Mouse (Mus musculus) liver, embryonic 14.5 days (tissue): ENCODE measurements around the gene Zfp800. TPM values are rescaled to one million over a fixed set of nuclear protein-coding genes. Genes with fewer than 3 reads are reported as not detected.

Experiments used
- ATAC-seq: fragments of 200-750 bp; cut with Nextera tagmentation; 2 replicates; pipeline ENCODE4 v1.8.0; 2017; ENCODE audit warnings: moderate number of reproducible peaks, mild to moderate bottlenecking, moderate library complexity; ENCODE audit not compliant: insufficient read depth
- DNase-seq, 3 experiments: peaks; one replicate each; pipeline ENCODE4 v3.0.0-alpha.2; 2012 to 2013; ENCODE audit warnings: low read depth in 3 of 3, low spot score in 3 of 3
- H3K27ac ChIP-seq: fragments of 300-500 bp; sonication (generic); 2 replicates; pipeline ENCODE4 v1.5.1; 2014; ENCODE audit warnings: moderate library complexity, mild to moderate bottlenecking, control low read depth, inconsistent platforms
- H3K27me3 ChIP-seq: fragments of 300-500 bp; sonication (generic); 2 replicates; pipeline ENCODE4 v1.6.1; 2014; ENCODE audit warnings: mild to moderate bottlenecking, low read length, moderate library complexity; ENCODE audit not compliant: control insufficient read depth, insufficient read depth
- H3K36me3 ChIP-seq: fragments of 300-500 bp; sonication (generic); replicated peaks from 2 replicates; pipeline ENCODE4 v1.6.1; 2014; ENCODE audit warnings: low read depth; ENCODE audit not compliant: control insufficient read depth, insufficient read depth
- H3K4me1 ChIP-seq, 2 experiments: fragments of 200-500 bp in 1 of 2; fragments of 300-500 bp in 1 of 2; sonication (generic) in 1 of 2; replicated peaks; 2 replicates each; pipeline ENCODE4 v1.6.1; 2012 to 2014; ENCODE audit warnings: antibody characterized with exemption in 1 of 2, inconsistent platforms in 1 of 2, low read length in 1 of 2; ENCODE audit not compliant: control insufficient read depth in 2 of 2, insufficient read depth in 2 of 2
- H3K4me2 ChIP-seq: fragments of 300-500 bp; sonication (generic); 2 replicates; pipeline ENCODE4 v1.6.1; 2014; ENCODE audit warnings: low read depth, mild to moderate bottlenecking, control low read depth, moderate library complexity
- H3K4me3 ChIP-seq, 2 experiments: fragments of 200-500 bp in 1 of 2; fragments of 300-500 bp in 1 of 2; sonication (generic) in 1 of 2; 2 replicates each; pipeline ENCODE4 v1.5.1; 2012 to 2014; ENCODE audit warnings: low read depth in 2 of 2, low read length in 2 of 2, mild to moderate bottlenecking in 2 of 2, control low read depth in 1 of 2, inconsistent platforms in 1 of 2, moderate library complexity in 1 of 2; ENCODE audit not compliant: insufficient read depth in 1 of 2
- H3K9ac ChIP-seq: fragments of 300-500 bp; sonication (generic); replicated peaks from 2 replicates; pipeline ENCODE4 v1.6.1; 2014; ENCODE audit warnings: mild to moderate bottlenecking, control low read depth, moderate library complexity
- H3K9me3 ChIP-seq: fragments of 300-500 bp; sonication (generic); 2 replicates; pipeline ENCODE4 v1.6.1; 2016; ENCODE audit warnings: low read length, mixed read lengths; ENCODE audit not compliant: control insufficient read depth
- CTCF ChIP-seq: IDR thresholded peaks from 2 replicates; pipeline ENCODE4 v1.5.1; 2016; ENCODE audit warnings: antibody characterized with exemption, low read depth, control low read depth
- EP300 ChIP-seq: IDR thresholded peaks from 2 replicates; pipeline ENCODE4 v1.6.1; 2016; ENCODE audit warnings: antibody characterized with exemption, low read depth
- WGBS: fragments of 180-500 bp; shearing (Covaris S2); extraction: QIAGEN DNeasy Blood & Tissue Kit; methylation state at CpG from one replicate; pipeline ENCODE4 v1.1.7; 2014; ENCODE audit not compliant: insufficient replicate concordance; 5-methylcytosine and 5-hydroxymethylcytosine counted together
- polyA plus RNA-seq, 2 experiments: library from polyadenylated mRNA; depleted of rRNA in 1 of 2; stranded (reverse) in 1 of 2; unstranded in 1 of 2; fragments of >200 nt; fragmentation: Nextera tagmentation in 1 of 2; extraction: Ambion mirVana in 1 of 2; gene quantifications; 2 replicates each; pipeline versions ENCODE4 v1.2.1 to v1.2.3; 2012 to 2014

Zfp800 gene
- polyA plus RNA-seq, 2 experiments, result 9.6 to 24.1 TPM

DNA sequence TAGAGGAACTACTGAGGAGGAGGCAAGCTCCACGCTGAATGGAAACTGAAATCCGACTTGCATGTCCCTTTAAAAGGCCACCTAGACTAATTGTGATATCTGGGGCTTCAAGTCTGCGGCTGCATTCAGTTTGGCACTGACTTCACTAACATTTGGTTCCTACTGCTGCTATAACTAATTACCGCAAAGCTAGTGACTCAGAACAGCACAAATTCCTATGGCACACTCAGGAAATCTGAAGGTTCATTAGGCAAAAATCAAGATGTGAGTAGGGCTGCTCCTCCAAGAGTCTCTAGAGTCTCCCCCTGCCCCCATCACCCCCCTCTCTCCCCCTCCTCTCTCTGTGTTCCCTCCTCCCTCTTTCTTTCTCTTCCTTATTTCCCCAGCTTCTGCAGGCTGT, 194.4 kb downstream of the Zfp800 start:
- TF ChIP-seq EP300 (no peak), CTCF (no peak)
- no peaks in the 10 kb centered on the region for H3K27me3 ChIP-seq
- no peaks in the 10 kb centered on the region for H3K9me3 ChIP-seq
- no peaks in the 10 kb centered on the region for H3K4me1 ChIP-seq
- no peak for ATAC-seq
- no peak overlapping the region for H3K4me2 ChIP-seq
- WGBS, result 39% methylated on average over 4 of the region's 4 CpGs
- no peak for DNase-seq
- H3K36me3 ChIP-seq, result no peaks in the 10 kb centered on the region
- H3K27ac ChIP-seq, result no peak overlapping the region
- no peak overlapping the region for H3K9ac ChIP-seq
- no peak overlapping the region for H3K4me3 ChIP-seq

DNA sequence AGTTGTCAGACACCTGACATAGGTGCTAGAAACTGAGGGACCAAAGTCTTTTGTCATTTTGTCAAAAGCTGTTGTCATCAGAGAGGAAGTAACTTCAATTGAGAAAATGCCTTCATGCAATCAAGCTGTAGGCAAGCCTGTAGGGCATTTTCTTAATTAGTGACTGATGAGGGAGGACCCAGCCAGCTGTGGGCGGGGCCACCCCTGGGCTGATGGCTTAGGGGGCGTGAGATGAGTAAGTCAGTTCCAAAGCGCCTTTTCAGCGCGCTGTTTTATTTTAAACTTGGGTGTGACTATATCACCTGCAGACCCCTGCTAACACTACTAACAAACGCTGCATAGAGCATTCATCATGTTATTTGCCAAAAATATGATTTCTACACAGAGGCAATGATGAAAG, 195.0 kb downstream of the Zfp800 start:
- WGBS, result 48% methylated on average over 6 of the region's 6 CpGs
- DNase-seq (no peak), ATAC-seq (no peak)
- Histone ChIP-seq H3K27me3 (no peaks in the 10 kb centered on the region), H3K4me1 (no peaks in the 10 kb centered on the region), H3K4me3 (no peak overlapping the region), H3K4me2 (no peak overlapping the region), H3K9ac (no peak overlapping the region), H3K9me3 (no peaks in the 10 kb centered on the region), H3K36me3 (no peaks in the 10 kb centered on the region), H3K27ac (no peak overlapping the region)
- TF ChIP-seq EP300, result no peak

DNA sequence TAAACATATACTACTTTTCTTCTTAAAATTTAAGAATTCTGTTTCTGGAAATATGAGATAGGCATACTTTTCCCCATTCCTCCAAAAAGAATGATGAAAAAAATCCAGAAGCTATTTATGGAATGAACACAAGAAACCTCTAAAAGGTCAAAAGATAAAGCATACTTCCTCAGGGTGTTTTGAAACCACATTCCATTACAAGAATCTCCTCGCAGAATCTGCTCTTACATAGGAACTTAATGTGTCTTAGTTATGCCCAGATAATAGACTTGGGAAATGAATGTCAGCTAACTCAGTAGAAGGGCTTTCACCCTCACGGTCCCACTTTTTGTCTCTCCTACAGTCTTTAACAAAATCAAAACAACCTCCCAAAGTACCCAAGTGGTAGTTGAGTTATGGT, 203.9 kb downstream of the Zfp800 start:
- TF ChIP-seq CTCF (no peak), EP300 (no peak)
- no peak overlapping the region for H3K9ac ChIP-seq
- H3K27ac ChIP-seq, result no peak overlapping the region
- no peaks in the 10 kb centered on the region for H3K27me3 ChIP-seq
- no peak for ATAC-seq
- H3K36me3 ChIP-seq, result no peaks in the 10 kb centered on the region
- H3K4me3 ChIP-seq, result no peak overlapping the region
- WGBS, result 44% methylated on average over 2 of the region's 2 CpGs
- no peaks in the 10 kb centered on the region for H3K4me1 ChIP-seq
- H3K9me3 ChIP-seq, result no peaks in the 10 kb centered on the region
- no peak overlapping the region for H3K4me2 ChIP-seq
- DNase-seq, result no peak

DNA sequence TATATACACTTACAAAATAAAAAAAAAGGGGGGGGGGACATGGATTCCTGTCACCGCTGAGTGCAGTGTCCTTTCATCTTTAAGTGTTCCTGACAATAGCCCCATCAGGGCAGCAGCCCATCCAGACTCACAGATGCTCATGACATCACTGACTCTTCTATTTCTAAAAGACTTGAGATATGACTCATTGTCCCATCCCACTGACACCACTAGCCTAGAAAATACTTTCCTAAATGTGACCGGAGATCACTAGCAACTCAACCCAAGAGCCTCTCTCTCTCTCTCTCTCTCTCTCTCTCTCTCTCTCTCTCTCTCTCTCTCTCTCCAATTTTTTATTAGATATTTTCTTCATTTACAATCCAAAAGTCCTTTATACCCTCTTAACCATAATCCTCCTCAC, 205.9 kb downstream of the Zfp800 start:
- Histone ChIP-seq H3K9me3 (no peaks in the 10 kb centered on the region), H3K27ac (no peak overlapping the region), H3K27me3 (no peaks in the 10 kb centered on the region), H3K36me3 (no peaks in the 10 kb centered on the region), H3K4me1 (no peaks in the 10 kb centered on the region), H3K4me2 (no peak overlapping the region), H3K4me3 (no peak overlapping the region), H3K9ac (no peak overlapping the region)
- no peak for DNase-seq
- WGBS, result 83% methylated on average over 2 of the region's 2 CpGs
- TF ChIP-seq EP300 (no peak), CTCF (no peak)
- ATAC-seq, result no peak

Other genes with a start within 250 kb of the Zfp800 start
- gene Arf5, start 25.6 kb upstream of the Zfp800 start, polyA plus RNA-seq (2012; rRNA removed), result 299 and 365 TPM in 2 replicates
- 383 and 408 TPM in 2 replicates for gene Arf5, start 25.6 kb upstream of the Zfp800 start, polyA plus RNA-seq (2014; fragmentation: Nextera tagmentation; extraction: Ambion mirVana)
- gene Fscn3, start 29.8 kb upstream of the Zfp800 start, polyA plus RNA-seq (2012; rRNA removed), result 0.50 and 0.51 TPM in 2 replicates
- 0.34 and 0.69 TPM in 2 replicates for gene Fscn3, start 29.8 kb upstream of the Zfp800 start, polyA plus RNA-seq (2014; fragmentation: Nextera tagmentation; extraction: Ambion mirVana)
- gene Gcc1, start 30.4 kb upstream of the Zfp800 start, polyA plus RNA-seq (2012; rRNA removed), result 2.1 and 2.9 TPM in 2 replicates
- gene Gcc1, start 30.4 kb upstream of the Zfp800 start, polyA plus RNA-seq (2014; fragmentation: Nextera tagmentation; extraction: Ambion mirVana), result 2.3 TPM in 2 replicates
- not detected in 2 replicates for gene Pax4, start 51.3 kb upstream of the Zfp800 start, polyA plus RNA-seq (2012; rRNA removed)
- gene Pax4, start 51.3 kb upstream of the Zfp800 start, polyA plus RNA-seq (2014; fragmentation: Nextera tagmentation; extraction: Ambion mirVana), result not detected in 2 replicates
- 27.4 and 31.5 TPM in 2 replicates for gene Snd1, start 77.1 kb upstream of the Zfp800 start, polyA plus RNA-seq (2012; rRNA removed)
- gene Snd1, start 77.1 kb upstream of the Zfp800 start, polyA plus RNA-seq (2014; fragmentation: Nextera tagmentation; extraction: Ambion mirVana), result 43.2 and 47.7 TPM in 2 replicates